Mouse (Mus musculus) neural tube, embryonic 13.5 days (tissue): ENCODE measurements at regions not wholly inside any gene's neighbourhood (a gene's known extent, or its start where the extent isn't known, plus 50 kb on each side); places are given as distances from the start of the nearest gene placed in this dataset.

Experiments
- ATAC-seq: fragments of 200-750 bp; cut with Nextera tagmentation; 2 replicates; pipeline ENCODE4 v1.8.0; 2017; ENCODE audit warnings: low read depth, mild to moderate bottlenecking, moderate TSS enrichment, moderate library complexity
- H3K27ac ChIP-seq: fragments of 300-500 bp; sonication (generic); replicated peaks from 2 replicates; pipeline ENCODE4 v1.5.1; 2015; ENCODE audit warnings: moderate library complexity, mild to moderate bottlenecking, inconsistent platforms
- H3K27me3 ChIP-seq: fragments of 300-500 bp; sonication (generic); 2 replicates; pipeline ENCODE4 v1.6.1; 2015; ENCODE audit warnings: mild to moderate bottlenecking, inconsistent platforms
- H3K36me3 ChIP-seq: fragments of 300-500 bp; sonication (generic); 2 replicates; pipeline ENCODE4 v1.6.1; 2015; ENCODE audit warnings: mild to moderate bottlenecking, inconsistent platforms
- H3K4me1 ChIP-seq: fragments of 300-500 bp; sonication (generic); replicated peaks from 2 replicates; pipeline ENCODE4 v1.6.1; 2015; ENCODE audit warnings: inconsistent platforms
- H3K4me2 ChIP-seq: fragments of 300-500 bp; sonication (generic); 2 replicates; pipeline ENCODE4 v1.6.1; 2015; ENCODE audit warnings: inconsistent platforms, mild to moderate bottlenecking, moderate library complexity
- H3K4me3 ChIP-seq: fragments of 300-500 bp; sonication (generic); 2 replicates; pipeline ENCODE4 v1.5.1; 2015; ENCODE audit warnings: mild to moderate bottlenecking, inconsistent platforms
- H3K9ac ChIP-seq: fragments of 300-500 bp; sonication (generic); 2 replicates; pipeline ENCODE4 v1.6.1; 2015; ENCODE audit warnings: moderate library complexity, mild to moderate bottlenecking, inconsistent platforms
- H3K9me3 ChIP-seq: fragments of 300-500 bp; sonication (generic); 2 replicates; pipeline ENCODE4 v1.6.1; 2016; ENCODE audit warnings: inconsistent platforms
- WGBS: fragments of 180-500 bp; shearing (Covaris S2); methylation state at CpG from one replicate; pipeline ENCODE4 v1.1.7; 2015; 5-methylcytosine and 5-hydroxymethylcytosine counted together

GRCm38 (mm10) chr15:62793569-62793968 is 1051.4 kb downstream of the Gsdmc2 start:
- Histone ChIP-seq H3K27me3 (no peaks in the 10 kb centered on the region), H3K9ac (no peak overlapping the region), H3K4me2 (no peak overlapping the region), H3K9me3 (no peaks in the 10 kb centered on the region), H3K4me1 (no peaks in the 10 kb centered on the region), H3K27ac (no peak overlapping the region), H3K36me3 (no peaks in the 10 kb centered on the region), H3K4me3 (no peak overlapping the region)
- ATAC-seq: no peak
- 91% methylated on average over 5 of the region's 5 CpGs for WGBS

DNA sequence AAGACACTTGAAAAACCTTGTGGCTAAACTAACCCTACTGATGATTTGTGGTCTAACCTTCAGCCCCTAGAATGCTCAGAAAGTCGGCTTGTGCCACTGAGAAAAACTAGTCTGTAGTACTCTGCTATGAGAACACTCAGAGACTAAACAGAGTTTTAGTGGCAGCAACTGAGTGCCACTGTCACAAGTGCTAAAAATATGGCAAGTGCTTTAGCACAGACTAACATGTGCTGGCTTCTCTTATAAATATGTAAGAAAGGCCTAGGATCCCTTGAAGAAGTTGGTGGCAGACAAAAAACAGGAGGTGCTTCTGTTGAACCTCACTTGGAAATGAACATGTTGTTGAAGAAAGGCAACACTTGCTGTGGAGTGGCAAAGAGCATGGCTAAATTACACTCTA is 1052.9 kb downstream of the Gsdmc2 start:
- H3K9me3 ChIP-seq: no peaks in the 10 kb centered on the region
- H3K4me2 ChIP-seq: no peak overlapping the region
- H3K27ac ChIP-seq: no peak overlapping the region
- no peaks in the 10 kb centered on the region for H3K4me1 ChIP-seq
- ATAC-seq: no peak
- H3K9ac ChIP-seq: no peak overlapping the region
- H3K27me3 ChIP-seq: no peaks in the 10 kb centered on the region
- 74% methylated on average over 1 of the region's 1 CpGs for WGBS
- no peak overlapping the region for H3K4me3 ChIP-seq
- no peaks in the 10 kb centered on the region for H3K36me3 ChIP-seq

GRCm38 (mm10) chr15:62787753-62788152 is 1057.2 kb downstream of the Gsdmc2 start:
- H3K4me1 ChIP-seq: no peaks in the 10 kb centered on the region
- no peaks in the 10 kb centered on the region for H3K36me3 ChIP-seq
- no peaks in the 10 kb centered on the region for H3K9me3 ChIP-seq
- H3K4me3 ChIP-seq: no peak overlapping the region
- no peak for ATAC-seq
- H3K27ac ChIP-seq: no peak overlapping the region
- H3K9ac ChIP-seq: no peak overlapping the region
- no peak overlapping the region for H3K4me2 ChIP-seq
- 83% methylated on average over 2 of the region's 2 CpGs for WGBS
- H3K27me3 ChIP-seq: no peaks in the 10 kb centered on the region

DNA sequence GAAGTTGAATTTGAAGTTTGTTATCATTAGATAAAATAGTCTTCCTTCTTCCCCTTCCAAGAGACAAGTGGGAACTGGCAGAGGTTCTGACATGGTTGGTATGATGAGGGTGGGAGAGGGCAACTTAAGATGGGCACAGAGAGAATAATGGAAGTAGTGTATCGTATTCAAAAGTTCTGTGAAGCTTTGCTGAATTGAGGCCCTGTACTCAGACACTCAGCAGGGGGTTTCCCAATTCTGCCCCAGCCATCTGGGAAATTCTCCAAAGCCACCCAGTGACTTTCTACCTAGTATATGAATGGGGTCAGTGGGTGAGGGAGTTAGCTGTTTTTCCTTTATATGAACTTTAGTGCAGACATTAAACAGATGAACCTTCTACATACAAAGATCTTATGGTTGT is 1058.7 kb downstream of the Gsdmc2 start:
- H3K9ac ChIP-seq: no peak overlapping the region
- H3K9me3 ChIP-seq: no peaks in the 10 kb centered on the region
- H3K27ac ChIP-seq: no peak overlapping the region
- no peak for ATAC-seq
- no peaks in the 10 kb centered on the region for H3K36me3 ChIP-seq
- H3K4me1 ChIP-seq: no peaks in the 10 kb centered on the region
- H3K27me3 ChIP-seq: no peaks in the 10 kb centered on the region
- WGBS: 63% methylated on average over 1 of the region's 1 CpGs
- H3K4me2 ChIP-seq: no peak overlapping the region
- no peak overlapping the region for H3K4me3 ChIP-seq

DNA sequence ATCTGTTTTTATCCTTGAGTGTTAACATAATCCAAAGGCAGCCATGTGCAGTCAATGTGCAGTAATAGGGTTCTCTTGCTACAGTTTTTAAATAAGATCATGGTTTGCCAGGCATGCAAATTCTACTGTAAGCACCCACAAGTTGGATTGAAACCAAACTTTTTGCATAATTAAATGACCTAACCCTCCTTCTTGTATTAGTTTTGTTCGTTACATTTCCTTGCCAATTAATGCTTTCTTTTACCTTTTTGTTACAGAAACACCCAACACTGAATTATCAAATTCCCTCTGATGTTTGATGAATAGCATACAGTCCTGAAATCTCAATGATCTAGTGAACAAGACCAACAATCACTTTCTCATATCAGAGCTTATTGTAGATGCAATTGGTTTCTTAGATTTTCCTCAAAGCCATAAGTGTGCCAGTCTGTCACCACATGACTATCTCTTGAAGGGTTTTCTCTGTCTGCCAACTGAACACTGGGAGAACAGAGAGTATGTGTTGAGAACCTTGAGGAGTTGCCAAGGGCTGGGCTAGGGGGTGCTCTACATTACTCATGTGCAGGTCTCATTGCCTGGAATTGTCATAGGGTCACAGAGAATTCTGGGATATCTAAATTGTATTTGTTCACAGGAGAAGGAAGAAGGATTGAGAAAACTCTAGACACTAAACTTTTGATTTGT is 1060.4 kb downstream of the Gsdmc2 start:
- H3K9ac ChIP-seq: no peak overlapping the region
- H3K9me3 ChIP-seq: no peaks in the 10 kb centered on the region
- ATAC-seq: no peak
- no peak overlapping the region for H3K27ac ChIP-seq
- H3K4me1 ChIP-seq: no peaks in the 10 kb centered on the region
- no peaks in the 10 kb centered on the region for H3K27me3 ChIP-seq
- no peak overlapping the region for H3K4me2 ChIP-seq
- no peaks in the 10 kb centered on the region for H3K36me3 ChIP-seq
- 84% methylated on average over 1 of the region's 1 CpGs for WGBS
- no peak overlapping the region for H3K4me3 ChIP-seq

GRCm38 (mm10) chr15:62778899-62779298 is 1066.1 kb downstream of the Gsdmc2 start:
- Histone ChIP-seq H3K9me3 (no peaks in the 10 kb centered on the region), H3K4me2 (no peak overlapping the region), H3K36me3 (no peaks in the 10 kb centered on the region), H3K9ac (no peak overlapping the region), H3K27me3 (no peaks in the 10 kb centered on the region), H3K4me1 (no peaks in the 10 kb centered on the region), H3K27ac (no peak overlapping the region), H3K4me3 (no peak overlapping the region)
- no peak for ATAC-seq
- 91% methylated on average over 5 of the region's 5 CpGs for WGBS

GRCm38 (mm10) chr15:62752686-62753085 is 1092.3 kb downstream of the Gsdmc2 start:
- Histone ChIP-seq H3K27ac (no peak overlapping the region), H3K4me1 (no peaks in the 10 kb centered on the region), H3K4me3 (no peak overlapping the region), H3K9ac (no peak overlapping the region), H3K4me2 (no peak overlapping the region), H3K36me3 (no peaks in the 10 kb centered on the region), H3K9me3 (no peaks in the 10 kb centered on the region), H3K27me3 (no peaks in the 10 kb centered on the region)
- 93% methylated on average over 2 of the region's 2 CpGs for WGBS
- ATAC-seq: no peak

DNA sequence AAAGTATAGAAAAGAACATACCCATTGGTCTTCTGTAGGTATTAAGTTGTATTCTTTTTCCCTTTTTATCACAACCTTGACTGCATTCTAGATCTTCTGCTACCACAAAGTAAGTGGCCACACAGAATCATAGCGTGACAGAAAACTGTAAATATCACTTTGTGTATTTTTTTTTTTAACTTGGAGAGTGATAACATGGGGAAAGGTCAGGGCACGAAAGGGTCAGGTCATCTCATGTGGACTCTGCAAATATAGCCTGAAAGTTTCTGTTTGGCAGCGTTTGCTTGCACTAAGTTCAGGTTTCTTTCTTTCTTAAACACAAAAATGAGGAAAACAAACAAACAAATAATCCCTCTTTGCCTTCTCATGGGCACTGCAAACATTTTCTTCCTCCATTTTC is 1101.1 kb downstream of the Gsdmc2 start:
- Histone ChIP-seq H3K27ac (no peak overlapping the region), H3K9me3 (no peaks in the 10 kb centered on the region), H3K4me2 (no peak overlapping the region), H3K36me3 (no peaks in the 10 kb centered on the region), H3K9ac (no peak overlapping the region), H3K4me1 (no peaks in the 10 kb centered on the region), H3K4me3 (no peak overlapping the region), H3K27me3 (no peaks in the 10 kb centered on the region)
- WGBS: 86% methylated on average over 3 of the region's 3 CpGs
- no peak for ATAC-seq

DNA sequence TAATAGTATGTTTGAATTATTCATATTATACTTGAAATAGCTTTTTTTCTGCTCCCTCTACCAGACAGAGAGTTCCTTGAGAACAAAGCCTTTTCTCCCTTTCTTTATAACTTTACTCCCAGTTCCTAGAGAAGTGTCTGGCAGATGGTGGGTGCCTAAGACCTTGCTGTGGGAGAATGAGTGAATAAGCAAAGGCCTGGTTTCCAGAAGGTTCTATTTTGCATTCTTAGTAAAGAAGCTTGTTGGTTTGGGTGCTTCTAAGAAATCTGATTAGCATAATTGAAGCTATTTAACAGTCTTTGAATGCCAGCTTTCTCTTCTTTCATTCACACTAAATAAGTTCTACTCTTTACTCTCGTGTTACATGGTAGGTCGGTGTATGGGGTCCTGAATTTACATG is 1104.2 kb downstream of the Gsdmc2 start:
- no peak overlapping the region for H3K4me2 ChIP-seq
- ATAC-seq: no peak
- WGBS: 44% methylated on average over 2 of the region's 2 CpGs
- H3K27me3 ChIP-seq: no peaks in the 10 kb centered on the region
- H3K4me1 ChIP-seq: no peaks in the 10 kb centered on the region
- no peak overlapping the region for H3K4me3 ChIP-seq
- no peaks in the 10 kb centered on the region for H3K9me3 ChIP-seq
- H3K36me3 ChIP-seq: no peaks in the 10 kb centered on the region
- H3K27ac ChIP-seq: no peak overlapping the region
- no peak overlapping the region for H3K9ac ChIP-seq

DNA sequence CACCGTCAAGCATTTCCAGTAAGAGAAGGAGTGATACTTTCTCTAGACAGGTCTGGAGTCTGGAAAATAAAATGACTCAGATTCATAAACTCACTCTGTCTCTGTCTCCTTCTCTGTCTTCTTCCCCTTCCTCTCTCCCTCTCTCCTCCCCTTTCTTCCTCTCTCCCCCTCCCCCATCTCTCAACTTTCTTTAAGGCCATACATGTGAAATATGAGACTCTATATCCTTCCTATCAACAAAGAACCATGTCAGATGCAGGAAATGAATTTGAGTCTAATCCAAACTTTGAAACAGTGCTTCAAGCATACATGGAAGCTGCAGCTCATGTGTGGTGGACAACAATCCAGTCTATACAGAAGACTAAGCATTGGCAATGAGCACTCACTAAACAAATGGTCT is 1109.6 kb downstream of the Gsdmc2 start:
- Histone ChIP-seq H3K9me3 (no peaks in the 10 kb centered on the region), H3K9ac (no peak overlapping the region), H3K27me3 (no peaks in the 10 kb centered on the region), H3K27ac (no peak overlapping the region), H3K4me3 (no peak overlapping the region), H3K4me1 (no peaks in the 10 kb centered on the region), H3K36me3 (no peaks in the 10 kb centered on the region), H3K4me2 (no peak overlapping the region)
- WGBS: 78% methylated on average over 1 of the region's 1 CpGs
- ATAC-seq: no peak

DNA sequence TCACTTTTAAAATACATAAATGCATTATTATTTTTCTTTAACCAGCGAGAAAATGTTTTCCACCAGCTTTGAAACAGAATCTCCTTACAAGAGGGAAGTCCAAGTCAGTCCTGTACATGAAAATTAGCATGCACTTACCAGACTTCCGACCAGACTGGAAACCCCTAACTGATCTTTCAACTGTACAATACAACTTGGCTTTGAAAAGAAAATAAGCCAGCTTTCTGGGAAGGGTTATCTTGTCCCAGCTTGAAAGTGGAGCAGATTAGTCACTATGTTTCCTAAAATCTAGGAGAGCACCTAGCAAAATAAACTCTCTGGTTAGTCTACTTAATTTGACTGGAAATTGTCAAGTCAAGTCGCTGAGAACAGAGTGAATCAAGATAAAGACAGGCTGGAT is 1110.1 kb downstream of the Gsdmc2 start:
- H3K27me3 ChIP-seq: no peaks in the 10 kb centered on the region

DNA sequence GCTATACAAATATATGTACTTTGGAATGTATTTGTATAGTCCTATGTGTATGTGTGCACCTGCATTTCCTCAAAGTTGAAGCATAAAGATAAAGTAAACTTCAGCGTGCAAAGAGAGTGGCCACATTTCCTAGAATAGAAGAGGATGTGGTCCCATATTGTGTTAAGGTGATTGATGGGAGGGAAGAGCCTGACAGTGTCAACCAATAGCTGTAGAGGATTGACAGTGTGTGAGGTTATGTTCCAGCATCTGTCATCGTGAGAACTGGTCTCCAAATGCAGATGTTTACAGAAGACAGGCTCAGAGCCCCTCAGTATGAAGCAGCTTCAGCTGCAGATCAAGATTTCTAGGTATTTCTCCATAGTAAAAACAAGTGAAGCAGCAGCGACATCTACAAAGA is 1114.5 kb downstream of the Gsdmc2 start:
- Histone ChIP-seq H3K27ac (no peak overlapping the region), H3K9me3 (no peaks in the 10 kb centered on the region), H3K36me3 (no peaks in the 10 kb centered on the region), H3K27me3 (no peaks in the 10 kb centered on the region), H3K4me3 (no peak overlapping the region), H3K4me2 (no peak overlapping the region), H3K4me1 (no peaks in the 10 kb centered on the region), H3K9ac (no peak overlapping the region)
- 80% methylated on average over 3 of the region's 3 CpGs for WGBS
- no peak for ATAC-seq

More for the DNA sequence above, 1110.1 kb downstream of the Gsdmc2 start:
- Histone ChIP-seq H3K4me2 (no peak overlapping the region), H3K9me3 (no peaks in the 10 kb centered on the region), H3K36me3 (no peaks in the 10 kb centered on the region), H3K9ac (no peak overlapping the region), H3K4me1 (no peaks in the 10 kb centered on the region), H3K4me3 (no peak overlapping the region), H3K27ac (no peak overlapping the region)
- no peak for ATAC-seq
- WGBS: 82% methylated on average over 3 of the region's 3 CpGs

- no peak for ATAC-seq
- no peak overlapping the region for H3K4me2 ChIP-seq
- 52% methylated on average over 3 of the region's 3 CpGs for WGBS
- 0 out of 2 replicates have a peak, but pooled peaks cover 4% of the 10 kb centered on the region for H3K4me1 ChIP-seq
- H3K9ac ChIP-seq: no peak overlapping the region
- no peaks in the 10 kb centered on the region for H3K9me3 ChIP-seq
- H3K4me3 ChIP-seq: no peak overlapping the region
- no peaks in the 10 kb centered on the region for H3K27me3 ChIP-seq
- H3K27ac ChIP-seq: no peak overlapping the region
- no peaks in the 10 kb centered on the region for H3K36me3 ChIP-seq
Measured at GRCm38 (mm10) chr15:62714265-62714664, 1130.7 kb downstream of the Gsdmc2 start.
